Mouse (Mus musculus) liver, postnatal 0 days (tissue): ENCODE measurements around the gene Alpk1.

Experiments used
- CTCF ChIP-seq: sonication (generic); IDR thresholded peaks from 2 replicates; pipeline ENCODE4 v1.5.1; 2016; ENCODE audit warnings: antibody characterized with exemption, low read depth
- EP300 ChIP-seq: IDR thresholded peaks from 2 replicates; pipeline ENCODE4 v1.6.1; 2016; ENCODE audit warnings: antibody characterized with exemption, low read depth, mild to moderate bottlenecking

GRCm38 (mm10) chr3:127764541-127764940 is 15.8 kb downstream of the Alpk1 start:
- TF ChIP-seq CTCF (peak; percentile 43), EP300 (no peak)
